Mouse (Mus musculus) kidney, adult 9 months (tissue): ENCODE data around the gene Anapc11.
"Not testable (repeated sequence)": the region's sequence is repeated elsewhere in the genome, so short reads cannot be mapped to it uniquely, and the experiment has no call there.

Source experiments
- DNase-seq: peaks from one replicate; pipeline ENCODE4 v3.0.0; 2022

Anapc11 gene

GRCm38 (mm10) chr11:120575940-120576339 is 22.3 kb upstream of the Anapc11 start:
- no peak for DNase-seq

GRCm38 (mm10) chr11:120576365-120576981 is 21.7 kb upstream of the Anapc11 start:
- peak; percentile 93 for DNase-seq

- DNase-seq, result peak; percentile 85
These were observed 20.8 kb upstream of the Anapc11 start for GRCm38 (mm10) chr11:120577211-120578023.

GRCm38 (mm10) chr11:120578024-120578693 is 20.1 kb upstream of the Anapc11 start:
- peak; percentile 74 for DNase-seq

- peak; percentile 45 for DNase-seq
These were observed 19.5 kb upstream of the Anapc11 start for GRCm38 (mm10) chr11:120578694-120579243.

- peak; percentile 77 for DNase-seq
These were observed 18.7 kb upstream of the Anapc11 start for GRCm38 (mm10) chr11:120579316-120580107.

GRCm38 (mm10) chr11:120580190-120580589 is 18.0 kb upstream of the Anapc11 start:
- peak; percentile 53 for DNase-seq

- peak; percentile 46 for DNase-seq
These were observed 17.3 kb upstream of the Anapc11 start for GRCm38 (mm10) chr11:120580871-120581331.

- peak; percentile 86 for DNase-seq
These were observed 16.5 kb upstream of the Anapc11 start, which contains the start of gene Arhgdia for GRCm38 (mm10) chr11:120581490-120582267. Gene Arhgdia (minus strand): TSS chr11:120581624.

GRCm38 (mm10) chr11:120582268-120582981 is 15.8 kb upstream of the Anapc11 start:
- DNase-seq, result peak; percentile 71

- DNase-seq, result not testable (repeated sequence)
These were observed 15.3 kb upstream of the Anapc11 start for GRCm38 (mm10) chr11:120582982-120583293.

GRCm38 (mm10) chr11:120583937-120584336 is 14.3 kb upstream of the Anapc11 start:
- DNase-seq, result no peak

GRCm38 (mm10) chr11:120588531-120588930 is 9.7 kb upstream of the Anapc11 start:
- DNase-seq, result no peak

- no peak for DNase-seq
These were observed 683 bp upstream of the Anapc11 start for GRCm38 (mm10) chr11:120597240-120598235.

GRCm38 (mm10) chr11:120598990-120599549 is 849 bp downstream of the Anapc11 start:
- no peak for DNase-seq

- no peak for DNase-seq
These were observed 2.5 kb downstream of the Anapc11 start for GRCm38 (mm10) chr11:120600716-120601115.

GRCm38 (mm10) chr11:120603545-120603944 is 5.3 kb downstream of the Anapc11 start:
- DNase-seq, result no peak

- DNase-seq, result no peak
These were observed 7.4 kb downstream of the Anapc11 start for GRCm38 (mm10) chr11:120605667-120606066.

GRCm38 (mm10) chr11:120606764-120607163 is 8.5 kb downstream of the Anapc11 start:
- DNase-seq, result no peak
